Mouse (Mus musculus) right cerebral cortex, postnatal 10 days (tissue): Measurements from ENCODE around the gene Lrrc45.

Experiments used
- DNase-seq, 2 experiments: peaks; one replicate each; pipeline ENCODE4 v3.0.0; 2021; ENCODE audit warnings: low spot score in 2 of 2

The Lrrc45 gene

DNA sequence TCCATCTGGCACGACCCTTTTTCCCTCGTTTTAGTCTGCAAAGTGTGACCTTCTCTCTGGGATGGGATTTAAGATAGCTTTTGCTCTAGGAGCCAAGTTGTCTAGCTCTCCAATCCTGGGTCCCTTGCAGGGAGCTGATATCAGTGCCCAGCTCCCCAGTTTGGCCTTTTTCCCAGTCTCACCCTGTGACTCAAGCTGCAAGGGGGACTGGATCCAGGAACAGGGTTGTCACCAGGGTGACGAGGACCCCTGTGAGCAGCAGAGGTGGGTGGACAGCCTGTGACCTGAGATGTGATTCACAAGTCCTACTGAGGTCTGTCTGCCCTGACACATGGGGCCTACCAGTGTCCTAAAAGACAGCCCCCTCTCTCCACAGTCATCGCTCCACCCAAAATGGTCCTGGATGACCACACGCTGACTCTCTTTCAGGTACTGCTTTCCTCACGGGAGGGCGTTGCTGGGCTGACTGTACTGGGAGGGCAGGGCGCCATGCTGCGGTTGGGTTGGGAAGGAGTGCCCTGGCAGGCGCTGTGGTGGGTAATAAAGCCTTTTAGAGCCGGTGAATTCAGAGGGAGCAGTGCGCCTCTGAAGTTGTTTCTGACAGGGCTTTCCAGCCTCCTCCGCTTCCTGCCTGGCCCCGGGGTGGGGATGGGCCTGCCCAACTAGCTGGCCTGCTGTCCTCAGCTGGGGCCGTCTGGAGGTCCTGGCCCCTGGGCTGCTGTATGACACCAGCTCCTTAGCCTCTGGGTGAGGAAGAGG lies 9.8 kb upstream of the Lrrc45 start:
- DNase-seq = no peak

DNA sequence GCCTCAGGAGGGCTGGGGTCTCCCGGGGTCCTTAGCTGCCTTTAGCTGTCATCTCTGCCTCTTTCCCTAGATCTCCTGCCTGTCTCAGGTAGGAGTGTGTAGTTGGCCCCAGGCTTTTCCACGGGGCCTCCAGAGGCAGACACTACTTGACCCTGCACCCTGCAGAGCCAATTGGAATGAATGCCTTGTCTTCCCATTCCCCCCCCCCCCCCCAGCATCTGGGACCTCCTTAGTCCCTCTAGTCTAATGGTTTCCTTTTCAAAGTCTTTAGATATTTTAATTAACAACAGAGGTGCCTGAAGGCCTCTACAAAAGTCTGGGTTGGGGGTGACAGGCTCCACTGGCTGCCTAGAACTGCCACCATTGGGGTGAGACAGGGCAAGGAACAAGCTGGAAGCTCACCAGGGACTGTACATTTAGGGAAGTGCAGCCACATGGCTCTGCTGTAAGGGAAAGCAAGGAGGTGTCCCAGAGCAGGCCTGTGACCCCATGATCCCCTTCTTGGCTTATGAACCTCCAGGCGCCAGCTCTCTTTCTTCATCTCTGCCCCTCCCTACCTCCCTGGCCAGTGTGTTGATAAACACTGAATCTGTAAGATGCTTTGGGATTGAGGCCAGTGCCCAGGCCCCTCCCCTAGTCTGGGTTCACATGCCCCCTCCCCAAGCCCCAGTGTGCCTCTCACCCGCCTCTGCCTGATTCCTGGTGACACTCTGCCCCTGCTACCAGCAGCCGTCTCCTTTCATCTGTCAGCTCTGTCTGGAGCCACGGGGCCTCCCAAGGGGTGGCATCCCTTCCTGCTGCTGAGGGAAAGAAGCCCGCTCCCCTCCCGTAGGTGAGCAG lies 9.0 kb upstream of the Lrrc45 start:
- no peak for DNase-seq

DNA sequence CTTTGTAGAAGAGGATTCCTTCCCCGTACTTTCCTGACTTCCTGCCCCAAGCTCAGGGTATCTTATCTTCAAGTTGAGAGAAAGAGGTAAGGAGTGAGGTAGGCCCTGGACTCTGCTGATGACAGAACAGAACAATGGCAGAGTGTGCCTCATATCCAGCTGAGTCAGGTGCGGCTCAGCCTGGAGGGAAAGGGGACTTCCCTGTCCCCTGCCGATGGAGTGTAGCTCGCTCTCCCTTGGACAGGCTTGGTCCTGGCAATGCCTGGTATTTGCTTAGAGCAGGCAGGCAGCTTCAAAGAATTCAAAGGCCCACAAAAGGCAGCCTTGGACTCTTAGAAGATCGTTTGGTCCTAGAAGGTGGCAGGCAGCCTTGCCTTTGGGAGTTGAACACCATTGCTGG lies 7.6 kb upstream of the Lrrc45 start:
- DNase-seq = no peak

DNA sequence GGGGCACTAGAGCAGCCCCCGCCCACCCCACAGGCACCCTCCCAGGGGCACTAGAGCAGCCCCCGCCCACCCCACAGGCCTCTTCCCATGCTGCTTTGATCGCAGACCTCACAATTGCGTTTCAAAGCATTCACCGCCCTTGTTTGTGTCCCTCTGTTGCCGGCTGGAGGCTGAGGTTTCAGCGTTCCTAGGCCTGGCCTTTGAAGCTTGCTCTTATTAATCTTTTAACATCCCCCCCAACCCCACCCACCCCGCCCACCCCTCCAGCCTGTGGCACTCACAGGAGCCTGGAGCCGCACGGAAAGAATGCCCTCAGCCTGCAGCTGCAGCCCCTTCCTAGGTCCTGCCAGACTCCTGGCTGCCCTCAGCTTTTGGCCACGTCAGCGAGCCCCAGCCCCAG lies 6.5 kb upstream of the Lrrc45 start:
- no peak for DNase-seq

DNA sequence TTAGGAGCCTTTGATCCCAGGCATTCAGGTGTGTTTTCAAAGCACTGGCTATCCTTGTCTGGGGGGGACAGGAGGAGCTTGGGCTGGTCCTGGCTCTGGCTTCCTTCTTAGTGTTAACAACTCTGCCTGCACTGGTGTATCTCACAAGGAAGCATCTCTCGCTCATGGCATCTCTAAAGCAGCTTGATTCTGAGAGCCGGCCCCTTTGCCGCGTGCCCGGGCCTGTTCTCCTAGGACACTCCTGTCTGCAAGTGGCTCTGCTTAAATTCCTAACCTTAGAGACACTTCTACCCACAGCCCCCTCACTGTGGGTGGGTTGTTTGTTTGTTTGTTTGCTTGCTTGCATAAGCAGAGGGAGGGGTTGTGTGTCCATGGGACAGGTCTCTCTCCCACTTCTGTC lies 5.8 kb upstream of the Lrrc45 start:
- no peak for DNase-seq

DNA sequence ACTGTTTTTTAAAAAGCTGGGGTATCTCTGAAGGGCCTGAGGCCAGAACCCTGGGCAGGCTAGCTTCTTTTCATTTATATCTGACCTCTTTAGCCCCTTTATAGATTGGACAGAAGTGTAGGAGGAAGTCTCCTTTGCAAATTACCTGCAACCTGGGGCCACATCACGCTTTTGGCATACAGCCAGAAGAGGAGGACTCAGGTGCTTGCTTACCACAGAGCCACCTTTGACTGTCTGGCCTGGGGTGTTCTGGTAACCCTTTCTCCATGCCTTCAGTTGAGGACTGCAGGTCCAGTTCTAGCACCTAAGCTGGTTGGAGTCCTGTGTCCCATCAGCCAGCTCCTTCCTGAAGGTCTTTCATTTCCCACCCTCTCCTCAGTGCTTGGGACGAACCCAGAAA lies 4.2 kb upstream of the Lrrc45 start:
- DNase-seq = no peak

DNA sequence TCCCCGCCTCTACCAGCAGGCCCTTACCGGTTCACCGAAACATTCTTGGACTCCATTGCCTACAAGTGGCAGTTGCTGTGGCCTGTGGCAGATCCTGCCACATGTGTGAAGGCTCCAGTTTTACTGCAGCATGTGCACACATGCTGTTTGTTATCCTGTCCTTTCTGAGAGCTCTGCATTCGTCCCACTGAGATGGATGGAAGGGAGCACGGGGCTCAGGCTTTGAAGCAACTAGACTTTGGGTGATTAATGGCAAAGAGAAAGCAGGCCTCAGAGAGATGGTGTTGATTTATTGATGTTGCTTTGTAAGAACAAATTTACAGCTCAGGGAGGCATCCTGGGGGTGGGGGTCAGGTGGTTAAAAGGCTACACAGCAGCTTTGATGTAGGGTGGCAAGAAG lies 3.1 kb upstream of the Lrrc45 start:
- DNase-seq = no peak

DNA sequence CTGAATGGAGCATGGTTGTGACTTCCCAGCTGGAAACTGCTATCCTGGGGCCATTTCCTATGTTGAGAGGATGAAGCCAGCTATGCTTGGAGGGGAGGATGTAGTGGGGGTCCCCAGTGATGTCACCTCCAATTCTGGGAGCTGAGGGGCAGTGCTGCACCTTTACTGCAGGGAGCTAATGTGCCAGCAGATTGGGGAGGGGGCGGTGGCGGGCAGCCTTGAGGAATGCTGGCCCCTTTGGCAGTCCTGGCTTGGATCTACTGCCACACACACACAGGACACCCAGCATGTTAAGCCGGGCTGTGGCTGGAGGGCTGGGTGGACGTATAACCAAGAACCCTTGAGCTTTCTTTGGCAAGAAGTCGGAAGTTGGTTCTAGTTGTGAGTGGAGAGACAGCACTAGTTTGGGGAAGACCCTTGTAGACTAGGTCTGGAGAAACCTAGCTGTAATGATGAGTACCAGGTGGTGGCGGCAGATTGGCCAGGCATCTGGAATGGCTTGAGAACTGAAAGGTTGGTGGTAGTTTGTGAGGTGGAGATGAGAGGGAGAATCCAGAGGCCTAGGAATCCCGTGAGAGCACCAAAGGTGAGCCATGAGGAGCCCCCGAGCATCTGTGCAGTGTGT lies 1.6 kb upstream of the Lrrc45 start:
- DNase-seq = no peak

DNA sequence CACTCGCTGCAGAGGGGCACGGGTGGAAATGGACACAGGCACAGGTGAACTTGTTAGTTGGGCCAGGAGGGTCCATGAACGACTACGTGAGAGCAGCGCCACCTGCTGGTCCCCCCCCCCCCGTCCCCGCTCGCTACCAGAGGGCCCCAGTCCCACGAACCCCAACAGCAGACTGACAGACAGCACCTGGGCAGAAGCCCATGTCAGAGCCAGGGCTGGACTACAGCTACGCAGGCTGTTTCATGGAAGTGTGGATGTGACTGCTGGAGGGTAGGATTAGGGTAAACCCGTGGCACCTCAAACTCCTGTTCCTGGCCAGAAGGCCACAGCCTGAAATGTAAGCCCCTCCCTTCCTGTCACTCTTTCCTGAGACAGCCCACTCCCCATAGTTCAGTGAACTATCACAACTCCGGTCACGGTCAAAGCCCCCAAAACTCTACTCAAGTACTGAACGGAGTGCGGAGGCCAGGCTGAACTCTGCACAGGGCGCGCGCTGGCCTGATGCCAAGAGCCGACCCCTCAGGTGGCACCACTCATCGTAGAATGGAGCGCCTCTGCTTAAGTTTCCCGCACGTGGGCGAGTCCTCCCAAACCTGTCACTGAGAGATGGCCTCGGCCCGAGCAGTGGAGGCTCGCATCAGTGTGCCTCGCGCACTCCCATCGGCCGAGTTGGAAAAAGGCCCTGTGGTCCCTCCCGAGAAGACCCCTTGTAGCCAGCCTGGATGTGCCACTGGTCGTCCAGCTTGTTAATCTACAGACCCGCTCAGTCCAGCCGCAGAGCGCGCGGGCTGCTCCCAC lies 755 bp upstream of the Lrrc45 start:
- peak; percentile 66 to 77 for DNase-seq

DNA sequence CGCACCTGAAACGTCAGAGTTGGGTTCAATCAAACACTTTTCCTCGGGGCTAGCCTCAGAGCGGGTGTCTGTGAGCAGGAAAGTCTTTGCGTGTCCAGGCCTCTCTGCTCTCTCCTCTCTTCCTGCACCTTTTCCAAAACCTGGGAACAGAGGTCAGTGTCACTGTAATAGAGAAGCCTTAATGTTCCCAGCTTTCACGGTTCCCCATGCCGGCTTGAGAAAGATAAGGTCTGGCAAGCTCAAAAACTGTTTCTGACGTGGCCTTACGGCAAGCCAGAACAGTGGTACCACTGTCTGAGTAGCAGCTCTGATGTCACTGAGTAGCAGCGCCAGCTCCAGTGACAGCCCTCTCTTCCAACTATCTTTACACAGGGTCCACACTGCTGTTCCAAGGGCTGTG lies 821 bp downstream of the Lrrc45 start:
- no peak for DNase-seq

DNA sequence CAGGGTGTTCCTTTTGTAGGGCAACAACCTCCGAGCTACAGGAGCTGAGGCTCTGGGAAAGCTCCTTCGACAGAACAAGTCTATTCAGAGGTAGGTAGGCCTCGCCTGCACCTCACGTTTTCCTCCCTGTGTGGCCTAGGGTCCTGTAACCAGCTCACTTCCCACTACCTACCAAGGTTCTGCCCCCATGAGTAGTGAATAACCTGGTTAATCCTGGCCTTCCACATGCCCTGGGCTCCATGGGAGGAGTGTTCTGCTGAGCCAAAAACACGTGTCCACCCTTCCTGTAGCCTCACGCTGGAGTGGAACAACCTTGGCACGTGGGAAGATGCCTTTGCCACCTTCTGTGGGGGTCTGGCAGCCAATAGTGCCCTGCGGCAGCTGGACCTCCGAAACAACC lies 1.4 kb downstream of the Lrrc45 start:
- no peak for DNase-seq

DNA sequence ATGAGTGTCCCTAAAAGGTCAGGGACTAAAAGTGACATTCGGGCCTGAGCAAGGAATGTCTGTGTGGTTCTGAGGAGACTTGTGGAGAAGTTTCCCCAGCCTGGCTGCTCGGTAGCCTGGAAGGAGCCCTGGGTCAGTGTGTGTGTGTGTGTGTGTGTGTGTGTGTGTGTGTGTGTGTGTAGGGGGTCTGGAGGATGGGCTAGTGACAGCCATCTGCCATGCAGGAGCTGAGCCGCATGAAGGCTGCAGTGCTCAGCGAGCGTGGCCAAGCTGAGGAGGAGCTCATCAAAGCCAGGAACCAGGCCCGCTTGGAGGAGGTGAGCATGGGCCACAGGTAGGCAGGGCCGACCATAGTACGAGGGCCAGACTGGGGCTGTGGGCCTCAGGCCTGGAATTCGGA lies 5.5 kb downstream of the Lrrc45 start:
- DNase-seq = no peak

DNA sequence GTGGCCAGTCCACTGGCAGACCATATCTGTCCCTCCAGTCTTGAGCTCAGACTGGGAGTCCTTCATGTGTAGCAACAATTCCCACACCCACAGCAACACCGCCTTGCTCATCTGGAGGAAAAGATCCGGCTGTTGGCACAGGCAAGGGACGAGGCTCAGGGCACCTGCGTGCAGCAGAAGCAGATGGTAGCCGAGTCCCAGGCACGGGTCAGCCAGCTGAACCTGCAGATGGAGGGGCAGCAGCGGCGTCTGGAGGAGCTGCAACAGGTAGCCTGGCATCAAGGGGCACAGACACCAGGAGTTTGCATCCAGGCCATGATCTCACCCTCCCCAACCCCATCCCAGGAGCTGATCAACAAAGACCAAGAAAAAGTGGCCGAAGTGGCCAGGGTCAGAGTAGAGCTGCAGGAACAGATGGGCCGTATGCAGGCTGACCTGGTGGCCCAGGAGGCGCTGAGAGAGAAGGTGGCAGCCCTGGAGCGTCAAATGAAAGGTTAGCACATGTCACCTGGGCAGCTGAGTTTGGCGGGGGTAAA lies 6.2 kb downstream of the Lrrc45 start:
- DNase-seq = peak in 1 of 2 experiments; percentile 44

DNA sequence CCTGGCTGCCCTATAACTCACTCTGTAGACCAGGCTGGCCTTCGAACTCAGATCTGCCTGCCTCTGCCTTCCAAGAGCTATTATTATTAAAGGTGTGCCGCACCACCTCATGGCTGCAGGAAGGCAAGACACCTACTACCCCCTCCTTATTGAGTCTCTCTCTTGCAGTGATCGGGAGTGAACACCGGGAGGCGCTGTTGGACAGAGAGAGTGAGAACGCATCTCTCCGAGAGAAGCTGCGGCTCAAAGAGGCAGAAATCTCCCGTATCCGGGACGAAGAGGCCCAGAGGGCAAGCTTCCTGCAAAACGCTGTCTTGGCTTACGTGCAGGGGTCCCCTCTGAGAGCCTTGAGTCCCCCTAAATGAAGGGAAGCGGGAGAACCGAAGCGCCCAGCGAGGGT lies 6.7 kb downstream of the Lrrc45 start:
- DNase-seq = peak; percentile 87 to 95

DNA sequence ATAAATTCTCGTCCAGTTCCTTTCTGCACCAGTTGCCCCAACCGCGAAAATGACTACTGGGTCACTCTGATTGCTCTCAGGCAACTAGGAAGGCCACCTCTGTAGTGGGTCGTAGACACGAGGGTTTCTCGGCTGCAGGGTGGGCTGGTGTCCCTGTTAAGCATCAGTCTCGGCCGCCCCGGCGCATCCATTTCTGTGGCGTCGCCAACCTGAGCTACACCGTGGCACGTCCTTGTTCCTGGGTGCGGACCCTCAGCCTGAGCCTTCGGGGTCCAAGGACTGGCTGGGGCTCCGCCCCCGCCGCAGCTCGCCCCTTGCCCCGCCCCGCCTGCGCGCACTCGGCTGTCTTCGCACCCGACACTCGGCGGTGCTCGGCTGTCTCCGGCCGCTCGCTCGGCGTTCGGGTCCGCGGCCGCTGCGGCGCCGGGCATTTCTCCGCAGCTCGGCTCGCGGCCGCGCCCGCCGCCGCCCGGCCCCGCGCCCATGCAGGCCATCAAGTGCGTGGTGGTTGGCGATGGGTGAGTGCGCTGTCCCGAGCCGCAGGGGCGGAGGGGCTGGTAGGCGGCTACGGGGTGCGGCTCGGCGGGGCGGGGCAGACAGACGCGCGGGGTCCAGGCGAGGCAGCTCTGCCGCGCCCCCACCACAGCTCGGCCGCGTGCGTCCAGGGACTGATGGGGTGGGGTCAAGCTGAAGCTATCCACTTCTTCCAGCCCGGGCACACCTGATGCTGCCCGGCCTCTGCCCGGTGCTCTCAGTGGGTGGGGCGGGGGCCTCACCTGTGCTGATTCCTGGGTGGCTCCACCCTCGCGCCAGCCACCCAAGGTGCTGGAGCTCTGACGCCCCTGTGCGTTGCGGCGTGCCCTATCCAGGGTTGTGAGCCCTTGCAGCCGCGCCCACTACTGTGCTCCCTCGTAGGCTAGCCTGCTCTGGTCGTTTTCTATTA lies 7.7 kb downstream of the Lrrc45 start, which contains the start of gene Rac3:
Rac3 (plus strand) TSS at position 347 of the 943 bp plus-strand sequence.
- DNase-seq = peak; percentile 84 to 88

DNA sequence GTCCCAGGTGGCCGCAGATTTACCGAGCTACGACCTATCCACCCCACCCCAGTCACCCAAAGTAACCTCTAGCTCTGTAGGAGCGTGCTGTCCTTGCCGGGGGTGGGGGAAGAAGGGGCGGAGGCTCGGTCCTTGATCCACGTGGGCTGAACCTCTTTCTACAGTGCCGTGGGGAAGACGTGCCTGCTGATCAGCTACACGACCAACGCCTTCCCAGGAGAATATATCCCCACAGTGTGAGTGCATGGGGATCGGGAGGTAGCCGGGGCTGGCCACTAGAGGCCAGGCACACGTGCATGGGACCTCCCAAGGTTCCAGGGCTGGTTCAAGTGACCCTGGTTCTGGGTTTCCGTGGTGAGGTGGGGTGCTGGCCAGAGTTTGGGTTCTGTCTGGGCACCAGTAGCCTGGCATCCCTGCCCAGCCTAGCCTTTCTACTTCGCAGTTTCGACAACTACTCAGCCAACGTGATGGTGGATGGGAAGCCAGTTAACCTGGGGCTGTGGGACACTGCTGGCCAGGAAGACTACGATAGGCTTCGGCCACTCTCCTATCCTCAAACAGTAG lies 8.4 kb downstream of the Lrrc45 start:
- peak in 1 of 2 experiments; percentile 57 for DNase-seq

DNA sequence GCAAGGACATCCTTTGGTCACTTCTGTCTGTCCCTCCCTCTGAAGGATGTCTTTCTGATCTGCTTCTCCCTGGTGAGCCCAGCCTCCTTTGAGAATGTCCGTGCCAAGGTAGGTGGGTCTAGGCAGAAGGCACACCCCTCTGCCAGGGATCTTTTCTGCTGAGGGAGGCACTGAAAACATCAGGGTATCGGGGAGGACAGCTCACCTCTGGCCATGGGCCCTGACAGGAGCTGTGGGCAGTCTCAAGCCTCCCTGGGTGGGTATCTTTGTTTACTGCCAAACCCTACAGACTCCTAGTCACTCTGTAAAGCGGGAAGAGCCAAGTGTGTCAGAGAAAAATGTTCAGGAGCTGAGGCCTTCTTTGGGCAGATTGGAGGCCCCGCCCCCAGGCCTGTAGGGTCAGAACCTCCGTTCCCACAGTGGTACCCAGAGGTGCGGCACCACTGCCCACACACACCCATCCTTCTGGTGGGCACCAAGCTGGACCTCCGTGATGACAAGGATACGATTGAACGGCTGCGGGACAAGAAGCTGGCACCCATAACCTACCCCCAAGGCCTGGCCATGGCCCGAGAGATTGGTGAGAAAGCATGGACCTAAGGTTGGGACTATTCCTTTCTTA lies 9.1 kb downstream of the Lrrc45 start:
- DNase-seq = no peak

DNA sequence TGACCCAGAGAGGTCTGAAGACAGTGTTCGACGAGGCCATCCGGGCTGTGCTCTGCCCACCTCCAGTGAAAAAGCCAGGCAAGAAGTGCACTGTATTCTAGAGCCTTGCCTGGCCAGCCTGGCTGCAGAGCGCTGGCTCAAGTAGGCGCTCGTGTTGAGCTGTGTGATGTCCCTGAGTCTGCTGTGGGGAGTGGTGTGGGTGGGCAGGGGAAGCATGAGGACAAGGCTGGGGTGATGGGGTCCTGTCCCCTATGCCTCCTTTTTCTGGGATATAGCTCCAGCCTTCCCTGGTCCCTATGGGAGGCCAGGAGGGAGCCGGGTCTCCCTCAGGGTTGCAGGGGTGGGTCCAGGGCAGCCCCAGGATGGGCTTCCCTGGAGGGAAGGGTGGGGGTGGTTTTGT lies 9.8 kb downstream of the Lrrc45 start:
- DNase-seq = no peak
